Mouse (Mus musculus): Measurements from ENCODE around the gene Zdhhc17.

Zdhhc17 gene

GRCm38 (mm10) chr10:110951748-110952147 lies 58.2 kb downstream of the Zdhhc17 start:
- DNase-seq: no peak

- no peak for DNase-seq
Measured at GRCm38 (mm10) chr10:110951112-110951511, 58.8 kb downstream of the Zdhhc17 start.

GRCm38 (mm10) chr10:110947574-110947973 lies 62.4 kb downstream of the Zdhhc17 start:
- no peak for DNase-seq

GRCm38 (mm10) chr10:110945966-110946365 lies 64.0 kb downstream of the Zdhhc17 start:
- DNase-seq: no peak

GRCm38 (mm10) chr10:110944175-110944574 lies 65.8 kb downstream of the Zdhhc17 start:
- DNase-seq: no peak

- no peak for DNase-seq
Measured at GRCm38 (mm10) chr10:110942806-110943205, 67.1 kb downstream of the Zdhhc17 start.

- DNase-seq: no peak
Measured at GRCm38 (mm10) chr10:110941968-110942367, 68.0 kb downstream of the Zdhhc17 start.

GRCm38 (mm10) chr10:110940740-110941398 lies 69.1 kb downstream of the Zdhhc17 start:
- DNase-seq: no peak

- DNase-seq: no peak
Measured at GRCm38 (mm10) chr10:110939717-110940116, 70.2 kb downstream of the Zdhhc17 start.

GRCm38 (mm10) chr10:110938841-110939549 lies 70.9 kb downstream of the Zdhhc17 start:
- DNase-seq: no peak

- no peak for DNase-seq
Measured at GRCm38 (mm10) chr10:110938361-110938760, 71.6 kb downstream of the Zdhhc17 start.

- no peak for DNase-seq
Measured at GRCm38 (mm10) chr10:110935669-110936068, 74.3 kb downstream of the Zdhhc17 start.

- no peak for DNase-seq
Measured at GRCm38 (mm10) chr10:110935081-110935480, 74.9 kb downstream of the Zdhhc17 start.

- no peak for DNase-seq
Measured at GRCm38 (mm10) chr10:110933584-110933983, 76.4 kb downstream of the Zdhhc17 start.

GRCm38 (mm10) chr10:110931913-110932560 lies 77.9 kb downstream of the Zdhhc17 start:
- peak in 1 of 2 experiments; percentile 39 for DNase-seq

GRCm38 (mm10) chr10:110931161-110931912 lies 78.6 kb downstream of the Zdhhc17 start:
- DNase-seq: no peak

- no peak for DNase-seq
Measured at GRCm38 (mm10) chr10:110929756-110930155, 80.2 kb downstream of the Zdhhc17 start.

GRCm38 (mm10) chr10:110927491-110927890 lies 82.4 kb downstream of the Zdhhc17 start:
- no peak for DNase-seq

- no peak for DNase-seq
Measured at GRCm38 (mm10) chr10:110922612-110923011, 87.3 kb downstream of the Zdhhc17 start.

- DNase-seq: no peak
Measured at GRCm38 (mm10) chr10:110921890-110922289, 88.0 kb downstream of the Zdhhc17 start.

- DNase-seq: no peak
Measured at GRCm38 (mm10) chr10:110920368-110920950, 89.5 kb downstream of the Zdhhc17 start.

GRCm38 (mm10) chr10:110919531-110920343 lies 90.2 kb downstream of the Zdhhc17 start, which contains the start of gene Csrp2:
Gene Csrp2 (plus strand): TSS chr10:110919789.
- peak; percentile 76 to 81 for DNase-seq

Data from spleen, adult 18-20 months (tissue).